Mouse (Mus musculus) C3H10T1/2 (cell line): Measurements from ENCODE around the gene Nat8f5. TPM values are rescaled to one million over a fixed set of nuclear protein-coding genes. Genes with fewer than 3 reads are reported as not detected.

ENCODE experiments used
- polyA plus RNA-seq, 2 experiments: library from polyadenylated mRNA; unstranded; fragments of >200 nt; fragmentation: generic; extraction: Trizol; gene quantifications; one replicate each; pipeline ENCODE4 v1.2.1; 2012; ENCODE audit warnings: missing spikeins in 2 of 2

Gene Nat8f5
- polyA plus RNA-seq: under 1 TPM in 1 of 2 experiments, not detected in 1; 0.09 TPM

GRCm38 (mm10) chr6:85820837-85821236 lies at the start of gene Nat8f5, which contains the start of gene Nat8f6:
Gene Nat8f5, minus strand, starts transcription at chr6:85820972.
Gene Nat8f6, minus strand, starts transcription at chr6:85820954.

GRCm38 (mm10) chr6:85869006-85869405 lies 48.2 kb upstream of the Nat8f5 start, which contains the start of gene Nat8f2:
Gene Nat8f2, minus strand, starts transcription at chr6:85869158.

GRCm38 (mm10) chr6:85831796-85832321 lies 11.1 kb upstream of the Nat8f5 start, which contains the start of gene Nat8:
Gene Nat8, minus strand, starts transcription at chr6:85832082.

Other genes starting within 250 kb of the Nat8f5 start
- gene Alms1, start 233.4 kb downstream of the Nat8f5 start, polyA plus RNA-seq: 1 to 10 TPM in 1 of 2 experiments, under 1 TPM in 1; 0.07 to 1.2 TPM
- gene Nat8f7, start 107.8 kb downstream of the Nat8f5 start, polyA plus RNA-seq: under 1 TPM in 1 of 2 experiments, not detected in 1; 0.28 TPM
- gene Nat8f3, start 55.2 kb downstream of the Nat8f5 start, polyA plus RNA-seq: under 1 TPM in 1 of 2 experiments, not detected in 1; 0.78 TPM
- under 1 TPM in 1 of 2 experiments, not detected in 1; 0.15 TPM for gene Nat8f6, start within 50 bp of the Nat8f5 start, polyA plus RNA-seq
- under 1 TPM in 1 of 2 experiments, not detected in 1; 0.68 TPM for gene Nat8, start 11.1 kb upstream of the Nat8f5 start, polyA plus RNA-seq
- not detected for gene Nat8f2, start 48.2 kb upstream of the Nat8f5 start, polyA plus RNA-seq
- 1 to 10 TPM in 1 of 2 experiments, under 1 TPM in 1; 0.04 to 1.3 TPM for gene Nat8f4, start 83.9 kb upstream of the Nat8f5 start, polyA plus RNA-seq
- 10 to 100 TPM in 1 of 2 experiments, 1 to 10 TPM in 1; 4.5 to 30.4 TPM for gene Tprkb, start 90.9 kb upstream of the Nat8f5 start, polyA plus RNA-seq
- gene Nat8f1, start 94.7 kb upstream of the Nat8f5 start, polyA plus RNA-seq: 10 to 100 TPM in 1 of 2 experiments, 1 to 10 TPM in 1; 1.3 to 15.0 TPM
- 10 to 100 TPM in 1 of 2 experiments, 1 to 10 TPM in 1; 4.2 to 13.4 TPM for gene Dusp11, start 140.7 kb upstream of the Nat8f5 start, polyA plus RNA-seq
- not detected for gene Figla, start 195.2 kb upstream of the Nat8f5 start, polyA plus RNA-seq
- gene Add2, start 207.7 kb upstream of the Nat8f5 start, polyA plus RNA-seq: 1 to 10 TPM; 2.9 to 3.7 TPM